Mouse (Mus musculus) CH12.LX (cell line): ENCODE data around the gene Atxn2l. TPM values are rescaled to one million over a fixed set of nuclear protein-coding genes. Genes with fewer than 3 reads are reported as not detected.

Source experiments
- DNase-seq: peaks from one replicate; pipeline ENCODE4 v3.0.0-alpha.2; 2013; ENCODE audit errors: extremely low read depth
- H3K27ac ChIP-seq: 2 replicates; pipeline ENCODE4 v1.5.1; 2012; ENCODE audit warnings: low read depth, mild to moderate bottlenecking, control low read depth, moderate library complexity; ENCODE audit not compliant: insufficient read depth
- H3K27me3 ChIP-seq: replicated peaks from 2 replicates; pipeline ENCODE3; 2012; ENCODE audit warnings: inconsistent platforms
- H3K36me3 ChIP-seq, 2 experiments: replicated peaks in 1 of 2; 2 replicates each; pipeline versions ENCODE3 to v1.6.1; 2012; ENCODE audit warnings: inconsistent platforms in 1 of 2, low read length in 1 of 2, mild to moderate bottlenecking in 1 of 2, mixed read lengths in 1 of 2, moderate library complexity in 1 of 2; ENCODE audit not compliant: control insufficient read depth in 1 of 2, insufficient read depth in 1 of 2
- H3K4me1 ChIP-seq, 2 experiments: 2 replicates each; pipeline ENCODE4 v1.6.1; 2012; ENCODE audit warnings: inconsistent platforms in 1 of 2, moderate library complexity in 1 of 2; ENCODE audit not compliant: insufficient read depth in 2 of 2, control insufficient read depth in 1 of 2
- H3K4me2 ChIP-seq: 2 replicates; pipeline ENCODE4 v1.6.1; 2012; ENCODE audit warnings: low read depth, mild to moderate bottlenecking, control low read depth; ENCODE audit not compliant: poor library complexity, insufficient read depth, severe bottlenecking
- H3K4me3 ChIP-seq, 3 experiments: fragments of 150-350 bp in 1 of 3; sonication (generic) in 1 of 3; replicated peaks in 1 of 3; 2 replicates each; pipeline versions ENCODE3 to v1.5.1; 2011 to 2012; ENCODE audit warnings: low read depth in 2 of 3, low read length in 2 of 3, mild to moderate bottlenecking in 2 of 3, moderate library complexity in 2 of 3, control low read depth in 1 of 3, improper control_type of control experiment in 1 of 3, inconsistent platforms in 1 of 3, mixed read lengths in 1 of 3; ENCODE audit not compliant: poor library complexity in 1 of 3
- H3K79me2 ChIP-seq: replicated peaks from 2 replicates; pipeline ENCODE4 v1.6.1; 2012; ENCODE audit warnings: mild to moderate bottlenecking, moderate library complexity; ENCODE audit not compliant: control insufficient read depth, poor library complexity, insufficient read depth, severe bottlenecking; ENCODE audit errors: extremely low read depth
- H3K9ac ChIP-seq: 2 replicates; pipeline ENCODE4 v1.6.1; 2012; ENCODE audit warnings: low read depth, mild to moderate bottlenecking, control low read depth, moderate library complexity; ENCODE audit not compliant: insufficient read depth
- H3K9me3 ChIP-seq: replicated peaks from 2 replicates; pipeline ENCODE3; 2012; ENCODE audit warnings: low read length, inconsistent platforms, mixed read lengths
- BHLHE40 ChIP-seq: IDR thresholded peaks from 2 replicates; pipeline ENCODE4 v1.6.1; 2011; ENCODE audit warnings: mild to moderate bottlenecking, low read depth, low read length, improper control_type of control experiment
- ELF1 ChIP-seq: IDR thresholded peaks from 2 replicates; pipeline ENCODE4 v1.6.1; 2014; ENCODE audit warnings: low read depth, mild to moderate bottlenecking, inconsistent platforms, low read length, improper control_type of control experiment
- ETS1 ChIP-seq: conservative IDR thresholded peaks from 2 replicates; pipeline ENCODE4 v1.6.1; 2012; ENCODE audit warnings: low read depth, mild to moderate bottlenecking, inconsistent platforms, low read length, improper control_type of control experiment, moderate library complexity
- GABPA ChIP-seq: IDR thresholded peaks from 2 replicates; pipeline ENCODE4 v1.6.1; 2012; ENCODE audit warnings: low read depth, low read length, improper control_type of control experiment, inconsistent platforms; ENCODE audit not compliant: insufficient replicate concordance
- HCFC1 ChIP-seq: IDR thresholded peaks from 2 replicates; pipeline ENCODE4 v1.6.1; 2012; ENCODE audit warnings: low read depth, mild to moderate bottlenecking, inconsistent platforms, low read length, improper control_type of control experiment
- IRF4 ChIP-seq: IDR thresholded peaks from 2 replicates; pipeline ENCODE4 v1.6.1; 2014; ENCODE audit warnings: low read depth, mild to moderate bottlenecking, inconsistent platforms, low read length, improper control_type of control experiment
- JUND ChIP-seq: conservative IDR thresholded peaks from 2 replicates; pipeline ENCODE4 v1.6.1; 2011; ENCODE audit warnings: low read depth, low read length, improper control_type of control experiment
- KAT2A ChIP-seq: IDR thresholded peaks from 2 replicates; pipeline ENCODE4 v1.6.1; 2012; ENCODE audit warnings: low read length, improper control_type of control experiment, inconsistent platforms; ENCODE audit not compliant: insufficient replicate concordance
- MYC ChIP-seq: IDR thresholded peaks from 2 replicates; pipeline ENCODE4 v1.6.1; 2011; ENCODE audit warnings: low read depth, mild to moderate bottlenecking, improper control_type of control experiment, low read length
- PAX5 ChIP-seq: IDR thresholded peaks from 2 replicates; pipeline ENCODE4 v1.6.1; 2012; ENCODE audit warnings: low read length, inconsistent platforms, mixed read lengths
- POLR2A ChIP-seq: IDR thresholded peaks from 2 replicates; pipeline ENCODE4 v1.6.1; 2011; ENCODE audit warnings: low read depth, mild to moderate bottlenecking, improper control_type of control experiment, low read length
- RAD21 ChIP-seq: IDR thresholded peaks from 2 replicates; pipeline ENCODE4 v1.6.1; 2011; ENCODE audit warnings: low read depth, mild to moderate bottlenecking, low read length, improper control_type of control experiment, moderate library complexity
- SIN3A ChIP-seq: IDR thresholded peaks from 2 replicates; pipeline ENCODE4 v1.6.1; 2012; ENCODE audit warnings: low read length, improper control_type of control experiment, inconsistent platforms
- SMC3 ChIP-seq: IDR thresholded peaks from 2 replicates; pipeline ENCODE4 v1.6.1; 2011; ENCODE audit warnings: low read depth, low read length, improper control_type of control experiment
- USF1 ChIP-seq: IDR thresholded peaks from 2 replicates; pipeline ENCODE4 v1.6.1; 2014; ENCODE audit warnings: low read depth, mild to moderate bottlenecking, inconsistent platforms, low read length, improper control_type of control experiment
- USF2 ChIP-seq: conservative IDR thresholded peaks from 2 replicates; pipeline ENCODE4 v1.6.1; 2011; ENCODE audit warnings: low read depth, low read length, improper control_type of control experiment
- ZKSCAN1 ChIP-seq: IDR thresholded peaks from 2 replicates; pipeline ENCODE4 v1.6.1; 2012; ENCODE audit warnings: low read depth, inconsistent platforms, low read length, improper control_type of control experiment, borderline replicate concordance
- ZMIZ1 ChIP-seq: IDR thresholded peaks from 2 replicates; pipeline ENCODE4 v1.6.1; 2012; ENCODE audit warnings: low read depth, mild to moderate bottlenecking, inconsistent platforms, low read length, improper control_type of control experiment
- ZNF384 ChIP-seq: IDR thresholded peaks from 2 replicates; pipeline ENCODE4 v1.6.1; 2012; ENCODE audit warnings: low read depth, low read length, improper control_type of control experiment, inconsistent platforms
- dilution Hi-C: fragments of 300-500 bp; cut with MboI; formaldehyde crosslinking; loops from 2 replicates; pipeline ENCODE4 v1.14.3; 2020; ENCODE audit warnings: low sequenced_read_pairs; ENCODE audit not compliant: extremely low pct_unique_long_range_greater_than_20kb, extremely low pct_ligation_motif_present
- in situ Hi-C: fragments of 300-500 bp; cut with MboI; formaldehyde crosslinking; loops from 3 replicates; pipeline ENCODE4 v1.14.3; 2019; ENCODE audit warnings: low sequenced_read_pairs, low pct_ligation_motif_present, low pct_unique_long_range_greater_than_20kb, mixed read lengths
- polyA plus RNA-seq: library from polyadenylated mRNA; unstranded; fragments of >175 nt; gene quantifications from 2 replicates; pipeline ENCODE4 v1.2.1, GENCODE M21; 2012; ENCODE audit warnings: low read depth; ENCODE audit not compliant: insufficient read length
- total RNA-seq, 2 experiments: library from RNA; depleted of rRNA; stranded (reverse); fragments of 300-350 nt in 1 of 2; fragments of >200 nt in 1 of 2; gene quantifications; 2 replicates each; pipeline ENCODE4 v1.2.3; 2012 to 2014

Gene Atxn2l
- total and polyA plus RNA-seq, 3 experiments: 16.5 to 122 (median 64.2) TPM

DNA sequence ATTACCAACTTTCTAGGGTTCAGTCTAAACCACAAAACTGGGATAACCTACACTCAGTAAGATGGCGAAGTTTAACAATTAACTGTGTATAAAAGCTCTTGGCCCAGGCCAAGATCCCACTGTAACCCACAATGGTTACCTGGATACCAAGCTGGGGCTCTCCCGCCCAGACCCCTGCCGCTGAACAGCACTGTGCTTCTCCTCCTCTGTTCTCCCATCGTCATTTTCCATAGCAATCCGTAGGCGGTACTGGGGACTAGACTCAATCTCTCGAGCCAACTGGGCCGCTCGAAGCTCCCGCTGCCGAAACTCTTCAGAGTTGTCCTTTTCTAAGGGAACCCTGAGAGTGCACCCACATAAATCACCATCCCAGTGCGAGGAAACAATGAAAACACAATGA is 5.3 kb downstream of the Atxn2l start:
- no peak for TF ChIP-seq USF2
- TF ChIP-seq USF1: no peak
- TF ChIP-seq IRF4: no peak
- no peak for TF ChIP-seq JUND
- TF ChIP-seq BHLHE40: no peak
- no peak for TF ChIP-seq HCFC1
- no peak for TF ChIP-seq ETS1
- no peak for TF ChIP-seq GABPA
- TF ChIP-seq RAD21: no peak
- TF ChIP-seq ZKSCAN1: no peak
- TF ChIP-seq ZMIZ1: no peak
- Histone ChIP-seq H3K9me3 (no peaks in the 10 kb centered on the region), H3K27me3 (no peaks in the 10 kb centered on the region), H3K4me2 (no peak overlapping the region), H3K9ac (no peak overlapping the region), H3K27ac (no peak overlapping the region), H3K4me3 (no peak overlapping the region), H3K79me2 (peaks cover 45% of the 10 kb centered on the region), H3K36me3 (peaks cover 76 to 83% of the 10 kb centered on the region in 2 experiments), H3K4me1 (peaks cover 8 to 65% of the 10 kb centered on the region in 2 experiments)
- no peak for DNase-seq
- in situ Hi-C loops (no loop called here), dilution Hi-C loops (no loop called here)

DNA sequence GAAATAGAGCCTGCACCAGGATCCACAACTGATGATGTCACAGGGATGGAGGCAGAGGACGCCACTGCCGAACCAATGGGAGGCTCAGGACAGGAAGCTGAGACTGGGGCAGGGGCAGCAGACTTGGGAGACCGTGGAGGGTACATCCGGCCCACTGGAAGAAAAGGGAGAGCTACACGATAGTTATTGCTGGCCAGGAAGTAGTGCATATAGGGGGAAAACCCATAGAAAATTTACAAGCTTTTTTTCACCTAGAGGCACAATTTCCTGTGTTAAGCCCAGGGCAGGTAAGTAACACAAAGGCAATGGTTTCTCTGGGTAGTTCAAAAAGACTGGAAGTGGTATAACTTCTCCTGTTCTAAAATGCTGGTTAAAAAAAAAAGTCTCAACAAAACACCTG is 6.8 kb downstream of the Atxn2l start:
- H3K27me3 ChIP-seq: no peaks in the 10 kb centered on the region
- H3K79me2 ChIP-seq: peaks cover 42% of the 10 kb centered on the region
- H3K9me3 ChIP-seq: no peaks in the 10 kb centered on the region
- H3K36me3 ChIP-seq: peaks cover 87 to 97% of the 10 kb centered on the region in 2 experiments
- no peak overlapping the region for H3K4me3 ChIP-seq
- no peak overlapping the region for H3K27ac ChIP-seq
- no peak overlapping the region for H3K4me2 ChIP-seq
- dilution Hi-C loops: no loop called here
- TF ChIP-seq MYC (no peak), SMC3 (no peak), ZNF384 (no peak), GABPA (no peak), KAT2A (no peak), USF2 (no peak), POLR2A (no peak), ELF1 (no peak), RAD21 (no peak), SIN3A (no peak), PAX5 (no peak)
- no peak for DNase-seq
- H3K9ac ChIP-seq: no peak overlapping the region
- peaks cover 13 to 76% of the 10 kb centered on the region in 2 experiments for H3K4me1 ChIP-seq
- in situ Hi-C loops: no loop called here
